Mouse (Mus musculus): ENCODE measurements around the gene Rps27l. TPM values are rescaled to one million over a fixed set of nuclear protein-coding genes. Genes with fewer than 3 reads are reported as not detected.

The Rps27l gene
- polyA plus RNA-seq, 1 experiment from 2014 or later, result 633 TPM

- 73% methylated on average over 3 of the region's 3 CpGs for WGBS
- Histone ChIP-seq H3K27ac (no peak overlapping the region), H3K4me1 (no peaks in the 10 kb centered on the region), H3K4me2 (replicated peaks) (no peak overlapping the region), H3K27me3 (no peaks in the 10 kb centered on the region), H3K4me3 (no peak overlapping the region), H3K9me3 (no peaks in the 10 kb centered on the region), H3K9ac (no peak overlapping the region), H3K36me3 (no peaks in the 10 kb centered on the region)
- no peak for ATAC-seq (ENCODE audit: insufficient number of reproducible peaks, insufficient read depth, low FRiP score, low TSS enrichment)
Observed at GRCm38 (mm10) chr9:66961478-66961877, 15.6 kb downstream of the Rps27l start.

GRCm38 (mm10) chr9:66967492-66967891, 21.6 kb downstream of the Rps27l start:
- Histone ChIP-seq H3K9ac (no peak overlapping the region), H3K4me1 (no peaks in the 10 kb centered on the region), H3K36me3 (peaks cover 15% of the 10 kb centered on the region), H3K27ac (no peak overlapping the region), H3K4me2 (replicated peaks) (no peak overlapping the region), H3K9me3 (no peaks in the 10 kb centered on the region), H3K27me3 (no peaks in the 10 kb centered on the region), H3K4me3 (no peak overlapping the region)
- WGBS, result 86% methylated on average over 8 of the region's 8 CpGs
- ATAC-seq (ENCODE audit: insufficient number of reproducible peaks, insufficient read depth, low FRiP score, low TSS enrichment), result no peak

GRCm38 (mm10) chr9:66971116-66971515, 25.2 kb downstream of the Rps27l start:
- ATAC-seq (ENCODE audit: insufficient number of reproducible peaks, insufficient read depth, low FRiP score, low TSS enrichment), result no peak
- WGBS, result 87% methylated on average over 8 of the region's 8 CpGs
- H3K4me3 ChIP-seq, result no peak overlapping the region
- H3K4me1 ChIP-seq, result 0 out of 2 replicates have a peak, but pooled peaks cover 5% of the 10 kb centered on the region
- H3K27ac ChIP-seq, result no peak overlapping the region
- H3K27me3 ChIP-seq, result no peaks in the 10 kb centered on the region
- peaks cover 15% of the 10 kb centered on the region for H3K36me3 ChIP-seq
- no peak overlapping the region for H3K4me2 ChIP-seq (replicated peaks)
- no peak overlapping the region for H3K9ac ChIP-seq
- H3K9me3 ChIP-seq, result no peaks in the 10 kb centered on the region

GRCm38 (mm10) chr9:66974721-66975225, 28.9 kb downstream of the Rps27l start:
- ATAC-seq (ENCODE audit: insufficient number of reproducible peaks, insufficient read depth, low FRiP score, low TSS enrichment), result peak; percentile 68
- Histone ChIP-seq H3K36me3 (peaks cover 6% of the 10 kb centered on the region), H3K9ac (peak overlapping the region; percentile 71), H3K4me3 (peak overlapping the region; percentile 98), H3K4me1 (0 out of 2 replicates have a peak, but pooled peaks cover 5% of the 10 kb centered on the region), H3K4me2 (replicated peaks) (peak overlapping the region; percentile 71), H3K27me3 (no peaks in the 10 kb centered on the region), H3K9me3 (no peaks in the 10 kb centered on the region), H3K27ac (peak overlapping the region; percentile 84)
- under 1% methylated on average over 41 of the region's 41 CpGs for WGBS

GRCm38 (mm10) chr9:66975239-66975645, 29.4 kb downstream of the Rps27l start, which contains the start of gene Lactb:
Lactb (minus strand) TSS chr9:66975484.
- peak within 1 kb of the TSS; percentile 98 for H3K4me3 ChIP-seq
- under 1% methylated on average over 27 of the region's 32 CpGs for WGBS
- H3K9me3 ChIP-seq, result no peaks in the 10 kb centered on the region
- peak within 1 kb of the TSS; percentile 71 for H3K4me2 ChIP-seq (replicated peaks)
- ATAC-seq (ENCODE audit: insufficient number of reproducible peaks, insufficient read depth, low FRiP score, low TSS enrichment), result peak; percentile 96
- H3K9ac ChIP-seq, result peak within 1 kb of the TSS; percentile 71
- no peaks in the 10 kb centered on the region for H3K27me3 ChIP-seq
- H3K4me1 ChIP-seq, result 0 out of 2 replicates have a peak, but pooled peaks cover 5% of the 10 kb centered on the region
- peaks cover 1% of the 10 kb centered on the region for H3K36me3 ChIP-seq
- peak within 1 kb of the TSS; percentile 84 for H3K27ac ChIP-seq

GRCm38 (mm10) chr9:66977121-66977520, 31.2 kb downstream of the Rps27l start:
- Histone ChIP-seq H3K9ac (no peak overlapping the region), H3K36me3 (no peaks in the 10 kb centered on the region), H3K4me2 (replicated peaks) (no peak overlapping the region), H3K27me3 (no peaks in the 10 kb centered on the region), H3K27ac (no peak overlapping the region), H3K4me1 (0 out of 2 replicates have a peak, but pooled peaks cover 5% of the 10 kb centered on the region), H3K4me3 (no peak overlapping the region), H3K9me3 (no peaks in the 10 kb centered on the region)
- no peak for ATAC-seq (ENCODE audit: insufficient number of reproducible peaks, insufficient read depth, low FRiP score, low TSS enrichment)
- WGBS, result 77% methylated on average over 5 of the region's 5 CpGs

GRCm38 (mm10) chr9:66977982-66978381, 32.1 kb downstream of the Rps27l start:
- 81% methylated on average over 1 of the region's 1 CpGs for WGBS
- no peak overlapping the region for H3K4me2 ChIP-seq (replicated peaks)

GRCm38 (mm10) chr9:66978468-66978867, 32.6 kb downstream of the Rps27l start:
- H3K9ac ChIP-seq, result no peak overlapping the region
- no peak overlapping the region for H3K27ac ChIP-seq
- no peaks in the 10 kb centered on the region for H3K9me3 ChIP-seq
- 0 out of 2 replicates have a peak, but pooled peaks cover 5% of the 10 kb centered on the region for H3K4me1 ChIP-seq
- H3K4me2 ChIP-seq (replicated peaks), result no peak overlapping the region
- H3K4me3 ChIP-seq, result no peak overlapping the region
- H3K36me3 ChIP-seq, result no peaks in the 10 kb centered on the region
- 75% methylated on average over 1 of the region's 1 CpGs for WGBS
- no peak for ATAC-seq (ENCODE audit: insufficient number of reproducible peaks, insufficient read depth, low FRiP score, low TSS enrichment)
- no peaks in the 10 kb centered on the region for H3K27me3 ChIP-seq

More at GRCm38 (mm10) chr9:66977982-66978381, 32.1 kb downstream of the Rps27l start:
- Histone ChIP-seq H3K4me1 (0 out of 2 replicates have a peak, but pooled peaks cover 5% of the 10 kb centered on the region), H3K4me3 (no peak overlapping the region), H3K9me3 (no peaks in the 10 kb centered on the region), H3K27me3 (no peaks in the 10 kb centered on the region), H3K27ac (no peak overlapping the region), H3K36me3 (no peaks in the 10 kb centered on the region), H3K9ac (no peak overlapping the region)
- no peak for ATAC-seq (ENCODE audit: insufficient number of reproducible peaks, insufficient read depth, low FRiP score, low TSS enrichment)

GRCm38 (mm10) chr9:66980458-66980857, 34.6 kb downstream of the Rps27l start:
- no peak overlapping the region for H3K4me3 ChIP-seq
- no peak overlapping the region for H3K4me2 ChIP-seq (replicated peaks)
- 0 out of 2 replicates have a peak, but pooled peaks cover 5% of the 10 kb centered on the region for H3K4me1 ChIP-seq
- H3K27me3 ChIP-seq, result no peaks in the 10 kb centered on the region
- no peak overlapping the region for H3K9ac ChIP-seq
- H3K9me3 ChIP-seq, result no peaks in the 10 kb centered on the region
- WGBS, result 9% methylated on average over 5 of the region's 5 CpGs
- H3K36me3 ChIP-seq, result no peaks in the 10 kb centered on the region
- no peak overlapping the region for H3K27ac ChIP-seq
- no peak for ATAC-seq (ENCODE audit: insufficient number of reproducible peaks, insufficient read depth, low FRiP score, low TSS enrichment)

- no peak for ATAC-seq (ENCODE audit: insufficient number of reproducible peaks, insufficient read depth, low FRiP score, low TSS enrichment)
- peaks cover 1% of the 10 kb centered on the region; the same call in 1 of the 2 replicates for H3K4me1 ChIP-seq
- H3K9me3 ChIP-seq, result no peaks in the 10 kb centered on the region
- H3K36me3 ChIP-seq, result no peaks in the 10 kb centered on the region
- H3K9ac ChIP-seq, result no peak overlapping the region
- H3K4me3 ChIP-seq, result no peak overlapping the region
- no peaks in the 10 kb centered on the region for H3K27me3 ChIP-seq
- no peak overlapping the region for H3K27ac ChIP-seq
- no peak overlapping the region for H3K4me2 ChIP-seq (replicated peaks)
- WGBS, result 84% methylated on average over 7 of the region's 7 CpGs
Observed at GRCm38 (mm10) chr9:66982085-66982484, 36.2 kb downstream of the Rps27l start.

- no peaks in the 10 kb centered on the region for H3K27me3 ChIP-seq
- H3K4me1 ChIP-seq, result peaks cover 22% of the 10 kb centered on the region; the same call in 1 of the 2 replicates
- no peak overlapping the region for H3K4me2 ChIP-seq (replicated peaks)
- no peak overlapping the region for H3K4me3 ChIP-seq
- 80% methylated on average over 7 of the region's 7 CpGs for WGBS
- no peaks in the 10 kb centered on the region for H3K36me3 ChIP-seq
- H3K27ac ChIP-seq, result no peak overlapping the region
- no peak overlapping the region for H3K9ac ChIP-seq
- H3K9me3 ChIP-seq, result no peaks in the 10 kb centered on the region
- no peak for ATAC-seq (ENCODE audit: insufficient number of reproducible peaks, insufficient read depth, low FRiP score, low TSS enrichment)
Observed at GRCm38 (mm10) chr9:66985377-66985776, 39.5 kb downstream of the Rps27l start.

GRCm38 (mm10) chr9:66988198-66988887, 42.5 kb downstream of the Rps27l start:
- Histone ChIP-seq H3K27me3 (no peaks in the 10 kb centered on the region), H3K27ac (peak overlapping the region; percentile 77), H3K9ac (no peak overlapping the region), H3K36me3 (no peaks in the 10 kb centered on the region), H3K4me3 (no peak overlapping the region), H3K4me2 (replicated peaks) (no peak overlapping the region), H3K9me3 (no peaks in the 10 kb centered on the region), H3K4me1 (peaks cover 22% of the 10 kb centered on the region; the same call in 1 of the 2 replicates)
- 55% methylated on average over 11 of the region's 11 CpGs for WGBS
- ATAC-seq (ENCODE audit: insufficient number of reproducible peaks, insufficient read depth, low FRiP score, low TSS enrichment), result no peak
